Mouse (Mus musculus) midbrain, embryonic 15.5 days (tissue): ENCODE data around the gene Brsk2. TPM values are rescaled to one million over a fixed set of nuclear protein-coding genes. Genes with fewer than 3 reads are reported as not detected.

ENCODE experiments used
- ATAC-seq: fragments of 200-750 bp; cut with Nextera tagmentation; replicated peaks from 2 replicates; pipeline ENCODE4 v1.8.0; 2017; ENCODE audit warnings: moderate TSS enrichment
- H3K27ac ChIP-seq: fragments of 300-500 bp; sonication (generic); 2 replicates; pipeline ENCODE4 v1.5.1; 2015; ENCODE audit warnings: mild to moderate bottlenecking, inconsistent platforms
- H3K27me3 ChIP-seq: fragments of 300-500 bp; sonication (generic); replicated peaks from 2 replicates; pipeline ENCODE4 v1.6.1; 2015; ENCODE audit warnings: inconsistent platforms
- H3K36me3 ChIP-seq: fragments of 300-500 bp; sonication (generic); replicated peaks from 2 replicates; pipeline ENCODE4 v1.6.1; 2015; ENCODE audit warnings: inconsistent platforms
- H3K4me1 ChIP-seq: fragments of 300-500 bp; sonication (generic); 2 replicates; pipeline ENCODE4 v1.6.1; 2015; ENCODE audit warnings: inconsistent platforms
- H3K4me2 ChIP-seq: fragments of 300-500 bp; sonication (generic); 2 replicates; pipeline ENCODE4 v1.6.1; 2015; ENCODE audit warnings: inconsistent platforms, mild to moderate bottlenecking, moderate library complexity
- H3K4me3 ChIP-seq: fragments of 300-500 bp; sonication (generic); 2 replicates; pipeline ENCODE4 v1.5.1; 2015; ENCODE audit warnings: mild to moderate bottlenecking, inconsistent platforms
- H3K9ac ChIP-seq: fragments of 300-500 bp; sonication (generic); 2 replicates; pipeline ENCODE4 v1.6.1; 2015; ENCODE audit warnings: mild to moderate bottlenecking, inconsistent platforms
- H3K9me3 ChIP-seq: fragments of 300-500 bp; sonication (generic); 2 replicates; pipeline ENCODE4 v1.6.1; 2016; ENCODE audit warnings: inconsistent platforms
- WGBS: fragments of 180-500 bp; shearing (Covaris S2); methylation state at CpG from one replicate; pipeline ENCODE4 v1.1.7; 2015; ENCODE audit warnings: mixed read lengths; 5-methylcytosine and 5-hydroxymethylcytosine counted together
- polyA plus RNA-seq: library from polyadenylated mRNA; unstranded; fragments of >200 nt; fragmentation: Nextera tagmentation; extraction: Ambion mirVana; gene quantifications from 2 replicates; pipeline ENCODE4 v1.2.1, GENCODE M21; 2015

The Brsk2 gene
- polyA plus RNA-seq, 1 experiment from 2014 or later: 24.7 TPM

DNA sequence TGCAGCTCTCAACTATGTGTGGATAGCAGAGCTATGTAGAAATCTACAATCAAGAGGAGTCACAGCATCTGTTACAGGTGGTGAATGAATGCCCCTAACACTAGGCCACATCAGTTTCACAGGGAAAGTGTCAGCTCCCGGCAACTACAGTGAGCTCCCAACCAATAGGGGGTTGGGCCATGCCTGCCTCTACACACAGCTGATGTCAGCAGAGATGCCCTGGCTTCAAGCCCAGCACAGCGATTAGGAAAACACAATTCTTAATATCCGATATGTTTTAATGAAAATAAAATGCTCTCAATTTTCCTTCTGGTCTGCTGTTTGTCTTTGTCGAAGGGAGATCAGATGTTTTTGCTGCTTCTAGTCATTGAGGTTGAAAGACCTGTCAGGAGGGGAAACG is 6.1 kb upstream of the Brsk2 start:
- no peaks in the 10 kb centered on the region for H3K9me3 ChIP-seq
- no peaks in the 10 kb centered on the region for H3K36me3 ChIP-seq
- 78% methylated on average over 5 of the region's 5 CpGs for WGBS
- no peak overlapping the region for H3K4me2 ChIP-seq
- H3K9ac ChIP-seq: no peak overlapping the region
- H3K27ac ChIP-seq: no peak overlapping the region
- H3K27me3 ChIP-seq: no peaks in the 10 kb centered on the region
- no peak overlapping the region for H3K4me3 ChIP-seq
- no peak for ATAC-seq
- H3K4me1 ChIP-seq: peaks cover 28% of the 10 kb centered on the region

DNA sequence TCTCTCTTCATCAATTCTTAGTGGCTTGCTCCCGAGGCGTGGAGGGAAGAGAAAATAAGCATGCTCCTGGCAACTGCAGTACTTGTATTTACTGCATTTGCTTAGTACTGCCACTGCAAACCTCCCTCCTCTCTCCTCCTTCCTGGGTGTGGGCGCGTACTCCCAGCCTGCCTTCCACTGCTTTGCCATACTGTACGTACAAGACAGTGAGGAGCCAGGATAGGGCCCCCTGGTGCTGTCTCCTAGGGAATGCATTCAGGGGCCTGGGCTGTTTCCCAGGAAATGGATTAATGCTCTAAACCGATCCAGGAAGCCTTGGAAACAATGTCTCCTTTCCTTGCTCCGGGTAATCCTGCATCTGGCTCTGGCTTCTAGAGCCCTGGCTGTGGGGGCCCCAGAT is 3.6 kb upstream of the Brsk2 start:
- peaks cover 36% of the 10 kb centered on the region for H3K4me1 ChIP-seq
- ATAC-seq: peak; percentile 43; the same call in 1 of the 2 replicates
- 4% methylated on average over 7 of the region's 7 CpGs for WGBS

DNA sequence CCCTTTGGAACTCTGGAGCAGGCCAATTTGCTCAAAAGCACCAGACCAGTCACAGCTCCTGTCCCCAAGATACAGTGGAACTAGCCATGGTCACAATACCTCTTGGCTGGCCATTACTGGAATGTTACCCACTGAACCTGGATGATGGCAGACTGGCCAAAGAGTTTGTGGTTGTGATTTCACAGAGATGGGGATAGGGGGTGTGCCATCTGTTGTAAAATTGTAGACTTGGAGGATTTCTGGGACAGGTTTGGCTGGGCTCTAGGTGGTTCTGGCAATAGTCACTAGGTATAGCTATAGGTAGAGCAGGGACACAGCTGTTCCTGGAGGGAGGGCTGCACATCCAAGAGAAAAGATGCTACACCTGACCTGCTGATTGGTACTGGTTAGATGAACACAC is 2.0 kb upstream of the Brsk2 start:
- no peak overlapping the region for H3K9ac ChIP-seq
- no peak for ATAC-seq
- H3K36me3 ChIP-seq: no peaks in the 10 kb centered on the region
- no peaks in the 10 kb centered on the region for H3K27me3 ChIP-seq
- H3K27ac ChIP-seq: no peak overlapping the region
- H3K4me2 ChIP-seq: no peak overlapping the region; the same call in 1 of the 2 replicates
- H3K4me1 ChIP-seq: peaks cover 52% of the 10 kb centered on the region
- no peak overlapping the region for H3K4me3 ChIP-seq
- H3K9me3 ChIP-seq: no peaks in the 10 kb centered on the region

More for the DNA sequence above, 3.6 kb upstream of the Brsk2 start:
- Histone ChIP-seq H3K9me3 (no peaks in the 10 kb centered on the region), H3K27ac (peak overlapping the region; percentile 77), H3K9ac (no peak overlapping the region; the same call in 1 of the 2 replicates), H3K4me2 (peak overlapping the region; percentile 42), H3K36me3 (no peaks in the 10 kb centered on the region), H3K27me3 (no peaks in the 10 kb centered on the region), H3K4me3 (peak overlapping the region; percentile 29)

DNA sequence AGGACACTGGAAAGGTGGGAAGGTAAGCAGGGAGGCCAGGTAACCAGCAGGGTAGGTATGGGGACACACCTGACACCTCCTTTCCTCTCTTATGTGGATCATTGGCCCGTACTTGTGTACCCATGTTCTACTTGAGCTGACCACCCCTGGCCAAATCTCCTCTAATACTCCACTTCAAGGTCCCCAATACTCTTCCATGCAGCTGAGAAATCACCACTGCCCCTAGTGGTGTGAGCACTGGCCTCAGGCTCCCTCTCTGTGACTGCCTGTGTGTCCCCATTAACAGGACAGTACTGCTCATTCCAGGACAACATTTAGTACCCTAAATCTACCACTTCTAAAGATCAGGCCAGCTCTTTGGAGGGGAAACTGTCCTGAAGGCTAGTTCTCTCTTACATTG is 1.5 kb upstream of the Brsk2 start:
- no peak overlapping the region for H3K4me3 ChIP-seq
- H3K9ac ChIP-seq: no peak overlapping the region
- H3K4me1 ChIP-seq: peaks cover 57% of the 10 kb centered on the region
- H3K36me3 ChIP-seq: no peaks in the 10 kb centered on the region
- no peaks in the 10 kb centered on the region for H3K9me3 ChIP-seq
- no peak overlapping the region for H3K27ac ChIP-seq
- peak overlapping the region; percentile 91 for H3K4me2 ChIP-seq
- H3K27me3 ChIP-seq: no peaks in the 10 kb centered on the region
- ATAC-seq: no peak
- WGBS: 90% methylated on average over 1 of the region's 1 CpGs

DNA sequence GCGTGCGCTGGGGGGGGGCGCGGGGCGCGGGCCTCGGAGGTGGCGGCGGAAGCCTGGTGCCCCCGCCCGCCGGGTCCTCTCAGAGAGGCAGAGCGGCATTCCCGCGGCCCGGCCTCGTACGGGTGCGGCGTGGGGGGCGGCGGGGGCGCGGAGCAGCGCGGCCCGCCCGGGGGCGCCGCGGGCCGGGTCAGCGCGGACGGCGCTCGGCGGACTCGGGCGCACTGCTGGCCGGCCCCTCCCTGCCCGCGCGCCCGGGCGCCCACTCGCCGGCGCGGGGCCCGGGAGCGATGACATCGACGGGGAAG is 200 bp downstream of the Brsk2 start:
- Histone ChIP-seq H3K9ac (peak overlapping the region; percentile 97), H3K27me3 (no peaks in the 10 kb centered on the region), H3K27ac (peak overlapping the region; percentile 97), H3K4me3 (peak overlapping the region; percentile 90), H3K4me2 (peak overlapping the region; percentile 91), H3K36me3 (no peaks in the 10 kb centered on the region), H3K4me1 (peaks cover 72% of the 10 kb centered on the region), H3K9me3 (no peaks in the 10 kb centered on the region)
- no peak for ATAC-seq
- WGBS: under 1% methylated on average over 26 of the region's 54 CpGs

DNA sequence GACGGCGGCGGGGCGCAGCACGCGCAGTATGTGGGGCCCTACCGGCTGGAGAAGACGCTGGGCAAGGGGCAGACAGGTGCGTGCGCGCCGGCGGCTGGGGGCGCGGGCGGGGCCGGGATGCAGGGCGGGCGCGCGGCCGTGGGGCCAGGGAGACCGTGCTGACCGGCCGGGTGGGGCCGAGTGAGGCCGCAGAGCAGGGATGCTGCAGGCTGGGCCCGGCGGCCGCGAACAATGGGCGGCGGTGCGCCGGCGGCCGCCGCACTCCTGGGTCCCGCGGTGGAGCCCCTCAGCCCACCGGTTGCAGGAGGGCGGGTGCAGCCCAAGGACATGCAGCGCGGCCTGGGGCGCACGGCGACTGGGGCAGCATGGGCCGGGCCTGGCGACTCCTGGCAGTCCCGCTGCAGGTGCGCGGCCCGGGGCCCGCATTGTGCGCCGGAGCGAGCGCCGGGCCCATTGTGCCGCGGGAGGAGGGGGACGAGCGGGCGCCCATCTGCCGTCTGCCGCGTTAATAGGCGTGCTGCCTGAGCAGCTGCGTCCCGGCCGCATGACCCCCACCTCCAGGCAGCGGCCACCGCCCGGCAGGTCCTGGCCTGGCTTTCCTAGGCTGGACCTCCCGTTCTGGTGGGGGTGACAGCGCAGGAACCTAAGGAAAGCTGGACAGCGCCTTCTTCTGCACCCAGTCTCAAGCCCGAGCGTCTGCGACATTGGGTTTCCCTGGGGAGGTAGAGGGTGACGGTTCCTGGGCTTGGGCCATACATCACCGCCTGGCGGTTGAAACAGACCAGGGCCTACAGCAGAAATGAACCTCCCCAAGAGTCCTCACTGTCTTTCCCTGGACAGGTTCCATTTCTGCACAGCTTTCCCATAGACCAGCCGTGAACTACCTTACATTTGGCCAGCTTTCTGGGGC is 808 bp downstream of the Brsk2 start:
- H3K4me2 ChIP-seq: peak overlapping the region; percentile 91
- ATAC-seq: peak; percentile 40
- peak overlapping the region; percentile 90 for H3K4me3 ChIP-seq
- WGBS: 1% methylated on average over 81 of the region's 84 CpGs
- no peaks in the 10 kb centered on the region for H3K36me3 ChIP-seq
- peaks cover 75% of the 10 kb centered on the region for H3K4me1 ChIP-seq
- peak overlapping the region; percentile 97 for H3K9ac ChIP-seq
- no peaks in the 10 kb centered on the region for H3K27me3 ChIP-seq
- peak overlapping the region; percentile 97 for H3K27ac ChIP-seq
- H3K9me3 ChIP-seq: no peaks in the 10 kb centered on the region

DNA sequence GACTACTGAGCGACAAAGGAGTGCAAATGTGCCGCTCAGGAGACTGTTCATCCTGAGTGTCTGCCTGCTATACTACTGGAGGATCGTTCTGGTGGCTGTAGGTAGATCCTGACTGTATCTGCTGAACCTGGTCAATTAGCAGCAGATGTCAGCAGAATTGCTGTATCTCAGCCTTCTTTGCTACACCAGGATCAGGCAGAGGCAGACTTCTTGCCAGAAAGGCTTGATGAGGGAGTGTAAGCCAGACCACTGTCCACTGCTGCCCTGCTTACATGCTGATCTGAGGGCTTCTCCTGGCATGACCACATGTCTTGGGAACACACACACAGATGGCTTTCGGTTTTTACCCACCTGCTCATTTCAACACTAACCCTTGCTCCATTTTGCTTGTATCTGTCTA is 2.3 kb downstream of the Brsk2 start:
- no peak for ATAC-seq
- peaks cover 75% of the 10 kb centered on the region for H3K4me1 ChIP-seq
- peak overlapping the region; percentile 97 for H3K27ac ChIP-seq
- no peaks in the 10 kb centered on the region for H3K27me3 ChIP-seq
- no peaks in the 10 kb centered on the region for H3K9me3 ChIP-seq
- H3K9ac ChIP-seq: peak overlapping the region; percentile 97
- peak overlapping the region; percentile 91 for H3K4me2 ChIP-seq
- H3K36me3 ChIP-seq: no peaks in the 10 kb centered on the region
- H3K4me3 ChIP-seq: peak overlapping the region; percentile 90
- WGBS: 81% methylated on average over 4 of the region's 4 CpGs

DNA sequence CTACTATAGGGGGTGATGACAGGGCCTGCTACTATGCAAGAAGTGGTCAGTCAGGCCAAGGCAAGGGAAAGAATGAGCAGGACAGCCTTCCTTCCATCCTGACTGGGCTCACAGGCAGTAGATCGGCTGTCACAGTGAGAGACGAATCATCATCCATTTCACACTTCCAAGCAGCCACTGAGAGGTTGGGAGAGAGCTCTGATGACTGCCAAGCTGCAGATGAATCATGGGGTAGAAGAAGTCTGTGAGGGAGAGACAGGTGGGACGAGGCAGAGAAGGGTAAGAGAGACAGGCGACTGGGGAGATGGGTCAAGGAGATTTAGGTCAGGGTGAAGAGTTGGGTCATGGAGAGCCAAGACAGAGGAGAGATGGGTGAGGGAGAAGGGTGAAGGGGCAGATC is 3.4 kb downstream of the Brsk2 start:
- H3K4me1 ChIP-seq: peaks cover 82% of the 10 kb centered on the region
- H3K27ac ChIP-seq: no peak overlapping the region
- no peaks in the 10 kb centered on the region for H3K36me3 ChIP-seq
- 86% methylated on average over 4 of the region's 4 CpGs for WGBS
- no peak overlapping the region for H3K9ac ChIP-seq
- H3K9me3 ChIP-seq: no peaks in the 10 kb centered on the region
- H3K27me3 ChIP-seq: no peaks in the 10 kb centered on the region
- no peak for ATAC-seq
- no peak overlapping the region for H3K4me3 ChIP-seq
- no peak overlapping the region for H3K4me2 ChIP-seq

DNA sequence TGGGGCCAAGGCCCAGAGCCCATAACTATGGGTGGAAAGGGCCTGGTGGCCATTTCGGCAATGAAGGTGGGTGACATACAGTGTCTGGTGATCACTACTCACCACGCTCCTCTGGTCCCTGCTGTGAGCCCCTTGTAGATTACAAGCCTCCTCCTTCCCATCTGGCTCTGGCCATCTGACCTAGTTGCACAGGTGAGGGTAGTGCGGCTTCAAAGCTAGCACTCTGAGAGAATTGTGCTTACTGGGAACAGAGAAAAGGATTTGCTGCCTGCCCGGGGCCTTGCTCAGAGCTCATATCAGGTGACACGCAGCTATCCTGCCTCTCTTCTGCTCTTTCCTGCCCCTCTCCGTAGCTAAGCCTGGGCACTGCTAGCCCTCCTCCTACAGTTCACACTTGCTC is 4.1 kb downstream of the Brsk2 start:
- no peak overlapping the region for H3K4me3 ChIP-seq
- no peaks in the 10 kb centered on the region for H3K36me3 ChIP-seq
- H3K9me3 ChIP-seq: no peaks in the 10 kb centered on the region
- WGBS: 79% methylated on average over 6 of the region's 6 CpGs
- no peak overlapping the region for H3K27ac ChIP-seq
- H3K4me1 ChIP-seq: peaks cover 82% of the 10 kb centered on the region
- H3K9ac ChIP-seq: peak overlapping the region; percentile 16; the same call in 1 of the 2 replicates
- H3K4me2 ChIP-seq: 0 out of 2 replicates have a peak overlapping the region, but pooled peaks have one; percentile 7
- ATAC-seq: no peak
- no peaks in the 10 kb centered on the region for H3K27me3 ChIP-seq

DNA sequence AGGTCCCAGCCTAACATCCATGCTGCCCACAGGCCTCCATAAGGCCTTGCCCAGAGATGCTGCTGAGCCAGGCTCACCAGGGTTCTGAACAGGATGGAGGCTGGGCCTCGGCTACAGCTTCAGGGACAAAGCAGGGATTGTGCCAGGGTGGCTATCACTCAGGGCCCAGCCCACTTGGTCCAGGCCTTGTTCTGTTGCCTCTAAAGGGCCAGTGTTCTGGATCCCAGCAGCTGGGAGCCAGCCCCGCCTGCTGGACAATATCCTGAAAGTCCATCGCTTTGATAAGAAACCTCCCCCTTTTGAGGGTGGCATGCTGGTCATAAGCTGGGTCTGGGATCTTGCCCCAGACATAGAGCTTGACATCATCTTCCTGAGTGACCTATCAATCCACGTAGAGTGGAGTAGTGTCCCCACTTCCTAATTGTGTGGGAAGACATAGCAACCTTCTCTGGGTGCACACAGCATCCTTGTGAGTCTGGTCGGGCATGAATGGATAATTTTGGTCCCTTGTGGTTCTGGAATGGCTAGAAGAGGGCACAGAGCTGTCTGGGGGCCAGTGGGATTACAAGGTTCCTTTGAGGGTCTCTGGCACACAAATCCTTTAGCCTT is 6.1 kb downstream of the Brsk2 start:
- no peak overlapping the region for H3K4me3 ChIP-seq
- no peaks in the 10 kb centered on the region for H3K36me3 ChIP-seq
- ATAC-seq: no peak
- no peaks in the 10 kb centered on the region for H3K27me3 ChIP-seq
- peaks cover 98% of the 10 kb centered on the region for H3K4me1 ChIP-seq
- WGBS: 53% methylated on average over 5 of the region's 5 CpGs
- H3K9ac ChIP-seq: no peak overlapping the region
- H3K9me3 ChIP-seq: no peaks in the 10 kb centered on the region
- H3K27ac ChIP-seq: no peak overlapping the region
- no peak overlapping the region for H3K4me2 ChIP-seq

DNA sequence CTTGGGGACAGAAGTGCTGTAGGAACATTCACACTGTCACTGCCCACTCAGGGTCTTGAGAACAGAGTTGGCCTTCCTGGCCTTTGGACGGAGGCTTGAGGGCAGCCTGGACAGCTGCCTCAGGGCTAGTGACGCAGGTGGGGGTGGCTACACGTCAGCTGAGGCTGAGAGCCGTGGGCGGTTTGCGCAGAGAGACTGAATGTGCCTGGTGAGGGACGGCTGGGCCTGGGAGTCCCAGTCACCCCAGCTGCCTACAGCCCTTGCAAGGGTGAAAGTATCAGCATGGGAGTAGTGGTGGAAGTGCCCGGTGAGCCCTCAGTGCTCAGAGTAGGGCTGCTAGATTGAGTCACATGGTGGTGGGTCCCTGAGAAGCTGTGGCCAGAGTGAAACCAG is 6.6 kb downstream of the Brsk2 start:
- Histone ChIP-seq H3K27ac (no peak overlapping the region), H3K27me3 (no peaks in the 10 kb centered on the region), H3K4me2 (no peak overlapping the region), H3K4me1 (peaks cover 99% of the 10 kb centered on the region), H3K9me3 (no peaks in the 10 kb centered on the region), H3K9ac (no peak overlapping the region), H3K4me3 (no peak overlapping the region), H3K36me3 (no peaks in the 10 kb centered on the region)
- no peak for ATAC-seq
- 77% methylated on average over 8 of the region's 8 CpGs for WGBS

DNA sequence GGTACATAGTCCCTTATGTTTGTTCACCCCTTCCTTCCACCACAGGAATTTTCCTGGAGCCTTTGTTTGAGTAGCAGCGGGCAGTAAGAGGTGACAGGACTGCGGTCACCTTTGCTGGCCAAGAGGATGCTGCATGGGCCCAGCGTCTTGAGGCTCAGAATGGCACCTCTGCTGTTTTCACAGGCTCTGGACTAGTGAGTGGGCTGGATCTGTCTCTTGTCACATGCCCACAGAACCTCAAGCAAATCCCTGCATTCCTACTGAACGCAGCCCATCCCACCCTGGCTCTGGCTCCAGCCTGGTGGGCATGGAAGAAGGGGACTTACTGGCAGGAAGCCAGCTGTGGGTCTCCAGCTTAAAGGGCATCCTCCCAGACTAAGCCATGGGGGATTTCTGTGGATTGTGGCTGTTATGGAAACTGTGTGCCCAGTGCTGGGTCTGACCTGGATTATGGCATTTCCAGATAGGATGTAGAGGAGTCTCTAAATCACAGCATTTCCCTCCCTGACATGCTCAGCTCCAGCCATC is 8.0 kb downstream of the Brsk2 start:
- Histone ChIP-seq H3K4me2 (no peak overlapping the region), H3K36me3 (no peaks in the 10 kb centered on the region), H3K9ac (no peak overlapping the region), H3K27me3 (no peaks in the 10 kb centered on the region), H3K4me3 (no peak overlapping the region), H3K4me1 (peaks cover 99% of the 10 kb centered on the region), H3K9me3 (no peaks in the 10 kb centered on the region), H3K27ac (peak overlapping the region; percentile 17)
- ATAC-seq: no peak
- 71% methylated on average over 4 of the region's 4 CpGs for WGBS
